Mouse (Mus musculus): ENCODE data around the gene Macrod2. TPM values are rescaled to one million over a fixed set of nuclear protein-coding genes. Genes with fewer than 3 reads are reported as not detected.

The Macrod2 gene
- polyA plus RNA-seq, 1 experiment: 0.95 TPM

GRCm38 (mm10) chr2:141008458-141008857 is 613.3 kb downstream of the Macrod2 start:
- H3K4me3 ChIP-seq (ENCODE audit: insufficient read depth, poor library complexity, severe bottlenecking): no peak overlapping the region
- no peak overlapping the region for H3ac ChIP-seq (ENCODE audit: control insufficient read depth, insufficient read length, low read depth)
- no peak for TF ChIP-seq MAX (IDR thresholded peaks at IDR 0.05)
- TF ChIP-seq CEBPB (IDR thresholded peaks at IDR 0.05; ENCODE audit: low read depth): no peak
- no peak for TF ChIP-seq MYOD1 (IDR thresholded peaks at IDR 0.05; ENCODE audit: control insufficient read depth, insufficient read length, low read depth)
- no peak for TF ChIP-seq CTCF (IDR thresholded peaks at IDR 0.05; ENCODE audit: control insufficient read depth, insufficient read depth, insufficient read length)
- TF ChIP-seq MYOG (IDR thresholded peaks at IDR 0.05; ENCODE audit: control insufficient read depth, extremely low read depth, insufficient read length): no peak
- TF ChIP-seq USF1 (IDR thresholded peaks at IDR 0.05; ENCODE audit: low read depth): no peak
- TF ChIP-seq FOSL1 (IDR thresholded peaks at IDR 0.05; ENCODE audit: insufficient read depth, low read length, poor library complexity, severe bottlenecking): no peak
- no peaks in the 10 kb centered on the region for H3K79me3 ChIP-seq (ENCODE audit: low read depth)
- no peaks in the 10 kb centered on the region for H3K27me3 ChIP-seq (ENCODE audit: control insufficient read depth, insufficient read depth, insufficient read length)
- no peaks in the 10 kb centered on the region for H3K79me2 ChIP-seq (ENCODE audit: control insufficient read depth, insufficient read depth)
- H3K36me3 ChIP-seq (ENCODE audit: control insufficient read depth, insufficient read depth): no peaks in the 10 kb centered on the region

- H3K36me3 ChIP-seq (ENCODE audit: control insufficient read depth, insufficient read depth): no peaks in the 10 kb centered on the region
- no peak overlapping the region for H3K4me3 ChIP-seq (ENCODE audit: insufficient read depth, poor library complexity, severe bottlenecking)
- no peaks in the 10 kb centered on the region for H3K27me3 ChIP-seq (ENCODE audit: control insufficient read depth, insufficient read depth, insufficient read length)
- no peaks in the 10 kb centered on the region for H3K79me2 ChIP-seq (ENCODE audit: control insufficient read depth, insufficient read depth)
- no peak for TF ChIP-seq MYOD1 (IDR thresholded peaks at IDR 0.05; ENCODE audit: control insufficient read depth, insufficient read length, low read depth)
- no peak for TF ChIP-seq CTCF (IDR thresholded peaks at IDR 0.05; ENCODE audit: control insufficient read depth, insufficient read depth, insufficient read length)
- no peak for TF ChIP-seq CEBPB (IDR thresholded peaks at IDR 0.05; ENCODE audit: low read depth)
- no peak for TF ChIP-seq MAX (IDR thresholded peaks at IDR 0.05)
- no peak for TF ChIP-seq MYOG (IDR thresholded peaks at IDR 0.05; ENCODE audit: control insufficient read depth, extremely low read depth, insufficient read length)
- TF ChIP-seq FOSL1 (IDR thresholded peaks at IDR 0.05; ENCODE audit: insufficient read depth, low read length, poor library complexity, severe bottlenecking): no peak
- TF ChIP-seq USF1 (IDR thresholded peaks at IDR 0.05; ENCODE audit: low read depth): no peak
- no peak overlapping the region for H3ac ChIP-seq (ENCODE audit: control insufficient read depth, insufficient read length, low read depth)
- no peaks in the 10 kb centered on the region for H3K79me3 ChIP-seq (ENCODE audit: low read depth)
Observed at GRCm38 (mm10) chr2:141013443-141014165, 618.5 kb downstream of the Macrod2 start.

- Histone ChIP-seq H3K27me3 (ENCODE audit: control insufficient read depth, insufficient read depth, insufficient read length) (no peaks in the 10 kb centered on the region), H3ac (ENCODE audit: control insufficient read depth, insufficient read length, low read depth) (no peak overlapping the region), H3K79me2 (ENCODE audit: control insufficient read depth, insufficient read depth) (no peaks in the 10 kb centered on the region), H3K4me3 (ENCODE audit: insufficient read depth, poor library complexity, severe bottlenecking) (no peak overlapping the region), H3K79me3 (ENCODE audit: low read depth) (no peaks in the 10 kb centered on the region), H3K36me3 (ENCODE audit: control insufficient read depth, insufficient read depth) (no peaks in the 10 kb centered on the region)
- TF ChIP-seq MYOD1 (IDR thresholded peaks at IDR 0.05; ENCODE audit: control insufficient read depth, insufficient read length, low read depth) (no peak), MAX (IDR thresholded peaks at IDR 0.05) (no peak), USF1 (IDR thresholded peaks at IDR 0.05; ENCODE audit: low read depth) (no peak), FOSL1 (IDR thresholded peaks at IDR 0.05; ENCODE audit: insufficient read depth, low read length, poor library complexity, severe bottlenecking) (no peak), CTCF (IDR thresholded peaks at IDR 0.05; ENCODE audit: control insufficient read depth, insufficient read depth, insufficient read length) (no peak), CEBPB (IDR thresholded peaks at IDR 0.05; ENCODE audit: low read depth) (no peak), MYOG (IDR thresholded peaks at IDR 0.05; ENCODE audit: control insufficient read depth, extremely low read depth, insufficient read length) (no peak)
Observed at GRCm38 (mm10) chr2:141022971-141023370, 627.9 kb downstream of the Macrod2 start.

- no peaks in the 10 kb centered on the region for H3K36me3 ChIP-seq (ENCODE audit: control insufficient read depth, insufficient read depth)
- H3K4me3 ChIP-seq (ENCODE audit: insufficient read depth, poor library complexity, severe bottlenecking): no peak overlapping the region
- TF ChIP-seq FOSL1 (IDR thresholded peaks at IDR 0.05; ENCODE audit: insufficient read depth, low read length, poor library complexity, severe bottlenecking): no peak
- no peak for TF ChIP-seq CTCF (IDR thresholded peaks at IDR 0.05; ENCODE audit: control insufficient read depth, insufficient read depth, insufficient read length)
- TF ChIP-seq MYOG (IDR thresholded peaks at IDR 0.05; ENCODE audit: control insufficient read depth, extremely low read depth, insufficient read length): no peak
- TF ChIP-seq MAX (IDR thresholded peaks at IDR 0.05): no peak
- TF ChIP-seq CEBPB (IDR thresholded peaks at IDR 0.05; ENCODE audit: low read depth): no peak
- H3K79me2 ChIP-seq (ENCODE audit: control insufficient read depth, insufficient read depth): no peaks in the 10 kb centered on the region
- no peaks in the 10 kb centered on the region for H3K79me3 ChIP-seq (ENCODE audit: low read depth)
- H3K27me3 ChIP-seq (ENCODE audit: control insufficient read depth, insufficient read depth, insufficient read length): no peaks in the 10 kb centered on the region
- no peak overlapping the region for H3ac ChIP-seq (ENCODE audit: control insufficient read depth, insufficient read length, low read depth)
Observed at GRCm38 (mm10) chr2:141023916-141024315, 628.8 kb downstream of the Macrod2 start.

- no peaks in the 10 kb centered on the region for H3K79me3 ChIP-seq (ENCODE audit: low read depth)
- H3ac ChIP-seq (ENCODE audit: control insufficient read depth, insufficient read length, low read depth): no peak overlapping the region
- no peaks in the 10 kb centered on the region for H3K36me3 ChIP-seq (ENCODE audit: control insufficient read depth, insufficient read depth)
- no peak for TF ChIP-seq USF1 (IDR thresholded peaks at IDR 0.05; ENCODE audit: low read depth)
- no peak for TF ChIP-seq FOSL1 (IDR thresholded peaks at IDR 0.05; ENCODE audit: insufficient read depth, low read length, poor library complexity, severe bottlenecking)
- TF ChIP-seq MYOD1 (IDR thresholded peaks at IDR 0.05; ENCODE audit: control insufficient read depth, insufficient read length, low read depth): no peak
- no peak for TF ChIP-seq CEBPB (IDR thresholded peaks at IDR 0.05; ENCODE audit: low read depth)
- TF ChIP-seq MAX (IDR thresholded peaks at IDR 0.05): no peak
- no peaks in the 10 kb centered on the region for H3K27me3 ChIP-seq (ENCODE audit: control insufficient read depth, insufficient read depth, insufficient read length)
- H3K4me3 ChIP-seq (ENCODE audit: insufficient read depth, poor library complexity, severe bottlenecking): no peak overlapping the region
- H3K79me2 ChIP-seq (ENCODE audit: control insufficient read depth, insufficient read depth): no peaks in the 10 kb centered on the region
Observed at GRCm38 (mm10) chr2:141024316-141025043, 629.4 kb downstream of the Macrod2 start.

Data from C2C12 (cell line).